10 mouse cellular contexts compared by ENCODE assay signal in genomic region chr4:87657855-87658254, GRCm38 (mm10).
"Had no signal": no experiment of that assay in that cellular context is flagged by ENCODE, and none has a peak within 500 bp of the region (broad histone marks: within the 10 kb centered on the region; RNA-seq: fewer than 3 reads in every experiment).

No protein-coding gene starts in this region.

- H3K4me3 ChIP-seq: left cerebral cortex, adult 2 months; limb, embryonic 12.5 days; liver, embryonic 13.5 days; neural tube, embryonic 13.5 days had no signal

- H3K4me2 ChIP-seq: limb, embryonic 12.5 days; liver, embryonic 13.5 days; neural tube, embryonic 13.5 days had no signal

- H3K9me3 ChIP-seq: limb, embryonic 12.5 days; liver, embryonic 13.5 days; neural tube, embryonic 13.5 days had no signal

- ATAC-seq: liver, postnatal 0 days had no signal

- H3K4me1 ChIP-seq: liver, embryonic 13.5 days had no signal

- H3K27ac ChIP-seq: left cerebral cortex, adult 2 months; limb, embryonic 12.5 days; liver, embryonic 13.5 days; neural tube, embryonic 13.5 days had no signal

- H3K27me3 ChIP-seq: liver, embryonic 13.5 days; neural tube, embryonic 13.5 days had no signal

- DNase-seq: kidney, postnatal 25 days; liver; liver, embryonic 13.5 days; liver, postnatal 0 days; lung, postnatal 36 days; right cerebral cortex, postnatal 14 days; thymus, postnatal 4 days had no signal

- H3K9ac ChIP-seq: limb, embryonic 12.5 days; liver, embryonic 13.5 days; liver, postnatal 0 days; neural tube, embryonic 13.5 days had no signal

- H3K36me3 ChIP-seq: limb, embryonic 12.5 days; liver, embryonic 13.5 days; neural tube, embryonic 13.5 days had no signal
